Mouse (Mus musculus): ENCODE results near the gene Hoxb2.
A peak's percentile ranks its signal among the peaks of the same experiment; 100 is the strongest.

The Hoxb2 gene

DNA sequence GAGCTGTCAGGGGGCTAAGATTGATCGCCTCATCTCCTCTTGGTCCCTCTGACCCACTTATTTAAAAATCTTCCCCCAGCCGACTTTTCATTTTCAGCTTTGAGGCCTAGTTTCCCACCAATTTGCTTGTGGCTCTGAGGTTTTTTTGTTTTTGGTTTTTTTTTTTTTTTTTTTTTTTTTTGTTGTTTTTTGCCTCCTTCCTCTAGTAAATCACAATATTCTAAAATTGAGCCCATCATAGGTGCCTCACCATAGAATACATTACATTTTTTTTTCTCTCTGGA, at the start of gene Hoxb2:
Gene Hoxb2 (plus strand): TSS at position 185 of the 284 bp plus-strand sequence.
- DNase-seq (ENCODE audit: low spot score) = no peak

- no peak for DNase-seq (ENCODE audit: low spot score)
Measured at GRCm38 (mm10) chr11:96301064-96301431, 49.3 kb upstream of the Hoxb2 start.

DNA sequence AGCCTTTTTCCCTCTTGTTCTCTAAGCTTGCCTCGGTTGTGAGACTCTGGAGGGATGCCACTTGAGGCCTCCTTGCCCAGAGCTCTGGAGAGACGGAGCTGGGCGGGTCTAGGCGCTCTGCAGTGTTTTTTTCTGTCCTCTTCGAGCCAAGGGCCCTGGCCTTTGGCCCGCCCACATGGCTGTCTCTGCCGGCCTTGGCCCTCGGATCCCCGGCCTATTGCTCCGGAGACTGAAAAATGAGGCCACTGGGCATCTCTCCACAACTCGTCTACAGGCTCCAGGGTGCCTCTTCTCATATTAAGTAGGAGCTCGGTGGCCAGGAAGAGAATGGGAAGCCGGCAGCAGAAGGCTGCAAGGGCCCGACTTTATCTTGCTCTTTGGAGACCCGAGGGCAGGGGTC, 48.5 kb upstream of the Hoxb2 start:
- no peak for DNase-seq (ENCODE audit: low spot score)

- no peak for DNase-seq (ENCODE audit: low spot score)
Measured at GRCm38 (mm10) chr11:96302381-96303150, 47.8 kb upstream of the Hoxb2 start.

GRCm38 (mm10) chr11:96303151-96304099, 46.9 kb upstream of the Hoxb2 start, which contains the start of gene Hoxb5:
TSS of gene Hoxb5 (plus strand) at chr11:96303336.
- DNase-seq (ENCODE audit: low spot score) = peak; percentile 81

GRCm38 (mm10) chr11:96304381-96305195, 45.7 kb upstream of the Hoxb2 start:
- DNase-seq (ENCODE audit: low spot score) = no peak

GRCm38 (mm10) chr11:96305505-96306182, 44.7 kb upstream of the Hoxb2 start:
- DNase-seq (ENCODE audit: low spot score) = no peak

GRCm38 (mm10) chr11:96306183-96306907, 44.0 kb upstream of the Hoxb2 start:
- DNase-seq (ENCODE audit: low spot score) = no peak

DNA sequence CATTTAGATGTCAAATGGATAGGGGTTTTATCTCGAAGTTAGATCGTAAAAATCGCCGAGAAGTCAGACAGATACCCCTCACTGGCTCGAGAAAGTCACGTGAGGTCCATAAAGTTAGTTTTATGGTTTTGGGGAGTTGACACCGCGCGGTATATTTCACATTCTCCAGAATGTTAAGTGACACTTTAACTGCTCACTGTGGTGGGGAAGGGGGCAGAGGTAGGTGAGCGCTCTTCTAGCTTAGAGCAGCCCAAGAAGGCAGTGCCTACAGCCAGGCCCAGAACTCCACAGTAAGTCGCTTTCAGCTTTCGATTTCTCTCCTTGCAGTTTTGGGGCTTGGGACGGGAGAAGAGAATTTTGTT, 43.4 kb upstream of the Hoxb2 start:
- no peak for DNase-seq (ENCODE audit: low spot score)

DNA sequence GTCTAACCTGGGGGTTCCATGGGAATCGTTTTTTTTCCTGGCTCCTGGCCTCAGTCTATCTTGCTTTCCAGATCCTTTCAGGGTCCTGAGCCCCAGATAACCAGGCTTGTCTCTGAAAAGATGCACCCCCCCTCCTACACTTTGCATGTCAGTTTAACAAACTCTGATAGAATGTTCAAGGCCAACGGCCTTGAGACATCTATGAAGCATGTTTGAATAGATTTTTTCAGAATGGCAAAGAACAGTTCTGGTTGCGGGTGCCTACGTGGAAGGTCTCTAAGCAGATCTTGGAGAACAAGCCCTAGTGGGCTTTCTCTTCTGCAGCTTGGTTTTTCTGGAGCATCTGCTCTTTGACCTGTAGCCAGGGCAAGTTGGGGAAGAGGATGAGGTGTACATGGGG, 41.6 kb upstream of the Hoxb2 start:
- no peak for DNase-seq (ENCODE audit: low spot score)

DNA sequence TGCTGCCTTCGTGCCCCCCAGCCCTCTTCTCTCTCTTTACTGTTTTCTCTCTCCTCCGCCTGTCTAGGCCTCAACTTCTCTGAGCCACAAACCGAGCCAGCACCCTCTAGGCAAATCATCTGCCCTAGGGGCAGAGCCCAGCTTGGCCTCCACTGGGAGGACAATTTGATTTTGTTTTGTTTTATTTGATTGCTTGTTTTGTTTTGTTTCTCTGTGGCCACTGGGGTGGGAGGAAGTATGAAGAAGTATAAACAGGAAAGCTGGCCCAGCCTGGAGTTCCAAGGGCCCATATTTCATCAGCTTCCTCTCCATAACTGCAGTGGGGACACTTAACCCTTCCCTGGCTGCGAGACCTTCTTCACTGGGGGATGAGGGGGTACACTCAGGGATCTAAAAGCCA, 41.0 kb upstream of the Hoxb2 start:
- no peak for DNase-seq (ENCODE audit: low spot score)

- no peak for DNase-seq (ENCODE audit: low spot score)
Measured at GRCm38 (mm10) chr11:96310183-96310938, 40.0 kb upstream of the Hoxb2 start.

DNA sequence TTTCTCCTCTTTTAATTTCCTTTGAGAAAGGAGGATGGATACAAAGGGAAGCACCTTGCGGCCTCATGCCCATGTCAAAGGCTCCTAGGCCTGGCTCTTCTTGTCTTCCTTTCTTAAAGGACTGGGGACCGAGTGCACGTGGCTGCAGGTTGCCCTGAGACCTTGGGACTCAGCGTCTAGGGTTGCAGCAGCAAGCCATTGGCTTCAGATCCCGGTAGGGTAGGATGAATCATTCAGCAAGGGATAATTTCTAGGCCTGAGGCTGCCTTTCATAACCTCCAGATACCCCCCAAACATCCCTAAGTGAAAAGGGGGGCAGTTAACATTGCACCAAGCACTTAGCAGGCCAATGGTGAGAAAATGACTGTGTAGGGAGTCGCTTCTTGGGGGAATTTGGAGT, 39.2 kb upstream of the Hoxb2 start:
- DNase-seq (ENCODE audit: low spot score) = no peak

- peak; percentile 59 for DNase-seq (ENCODE audit: low spot score)
Measured at GRCm38 (mm10) chr11:96311520-96312417, 38.6 kb upstream of the Hoxb2 start.

- DNase-seq (ENCODE audit: low spot score) = no peak
Measured at GRCm38 (mm10) chr11:96313134-96313533, 37.2 kb upstream of the Hoxb2 start.

DNA sequence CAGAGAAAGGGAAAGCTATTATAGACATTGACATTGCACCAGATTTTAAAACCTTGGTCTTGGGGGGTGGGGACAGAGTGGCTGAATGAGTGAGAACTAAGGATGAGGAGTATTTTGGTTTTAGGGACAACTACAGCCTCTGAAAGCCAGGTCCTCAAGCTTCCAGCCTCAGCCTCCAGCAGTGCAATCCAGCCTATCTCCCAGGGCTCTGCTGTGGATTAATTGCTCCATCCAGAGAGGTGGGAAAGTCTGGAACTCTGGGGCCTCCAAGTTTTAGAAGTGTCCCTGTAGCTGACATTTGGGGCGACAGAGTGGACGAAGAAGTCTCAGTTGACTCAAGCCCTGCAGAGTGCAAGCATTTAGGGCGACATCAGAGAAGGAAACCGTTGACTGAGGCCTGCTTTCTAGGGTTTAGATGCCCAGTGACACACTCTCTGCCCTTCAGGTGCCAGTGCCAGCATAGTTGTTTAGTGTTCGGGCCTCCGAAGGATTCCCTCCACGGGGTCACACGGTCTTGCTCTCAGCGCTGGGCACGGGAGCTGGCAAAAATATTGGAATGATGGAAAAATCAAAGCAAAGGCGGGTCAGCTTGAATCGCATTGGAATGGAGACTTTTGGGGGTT, 36.4 kb upstream of the Hoxb2 start:
- DNase-seq (ENCODE audit: low spot score) = no peak

- DNase-seq (ENCODE audit: low spot score) = no peak
Measured at GRCm38 (mm10) chr11:96314671-96315343, 35.5 kb upstream of the Hoxb2 start.

DNA sequence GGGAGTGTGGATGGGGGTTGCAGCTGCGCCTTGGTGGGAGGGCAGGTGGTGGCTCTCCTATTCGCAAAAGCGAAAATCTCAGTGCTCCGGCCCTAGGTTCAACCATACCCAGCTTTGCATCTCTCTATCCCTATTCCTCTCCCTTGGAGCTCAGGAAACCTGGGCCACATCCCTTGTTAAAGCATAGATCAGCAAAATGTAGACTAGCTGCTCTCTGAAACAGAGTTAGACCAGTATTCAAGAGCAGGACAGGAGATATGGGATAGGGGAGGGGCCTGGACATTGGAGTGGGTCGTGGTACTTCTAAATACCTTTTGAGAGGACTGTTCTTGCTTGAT, 35.0 kb upstream of the Hoxb2 start:
- no peak for DNase-seq (ENCODE audit: low spot score)
